Mouse (Mus musculus): Measurements from ENCODE around the gene Egflam. TPM values are rescaled to one million over a fixed set of nuclear protein-coding genes. Genes with fewer than 3 reads are reported as not detected.

Egflam gene
- polyA plus RNA-seq, 1 experiment from 2014 or later, result 8.8 TPM

DNA sequence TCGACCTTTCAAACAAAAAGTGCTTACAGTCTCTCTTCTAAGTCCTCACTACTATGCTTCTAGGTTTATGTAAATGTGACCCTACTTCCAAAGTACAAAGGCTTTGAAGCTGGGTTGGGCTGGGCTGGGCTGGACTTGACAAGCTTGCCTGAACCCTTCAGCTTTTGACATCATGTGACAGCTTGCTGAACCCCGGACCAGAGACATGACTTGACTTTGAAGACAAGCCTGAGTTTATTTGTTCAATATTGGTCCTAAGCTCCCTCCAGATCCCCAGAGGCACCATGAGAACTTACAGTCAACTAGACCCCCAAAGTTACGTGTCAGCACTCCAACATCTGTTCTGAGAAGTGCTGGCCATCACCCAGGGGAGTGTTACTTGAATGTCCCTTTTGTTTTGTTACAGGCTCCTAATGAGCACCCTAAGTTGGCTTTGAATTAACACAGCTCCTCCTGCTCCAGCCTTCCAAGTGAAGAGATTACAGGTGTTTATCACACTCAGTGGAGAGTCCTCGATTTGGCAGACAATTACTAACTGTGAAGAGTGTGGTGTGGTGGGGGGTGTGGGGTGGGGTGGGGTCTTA, 109.3 kb downstream of the Egflam start:
- Histone ChIP-seq H3K9me3 (no peaks in the 10 kb centered on the region), H3K4me2 (no peak overlapping the region), H3K27me3 (no peaks in the 10 kb centered on the region), H3K27ac (no peak overlapping the region), H3K4me3 (replicated peaks) (no peak overlapping the region), H3K4me1 (no peaks in the 10 kb centered on the region), H3K36me3 (replicated peaks) (no peaks in the 10 kb centered on the region), H3K9ac (no peak overlapping the region)
- no peak for ATAC-seq (ENCODE audit: low FRiP score)
- WGBS, result 63% methylated on average over 4 of the region's 4 CpGs

- Histone ChIP-seq H3K9me3 (no peaks in the 10 kb centered on the region), H3K36me3 (replicated peaks) (no peaks in the 10 kb centered on the region), H3K27me3 (no peaks in the 10 kb centered on the region), H3K4me1 (no peaks in the 10 kb centered on the region), H3K4me2 (no peak overlapping the region), H3K9ac (no peak overlapping the region), H3K4me3 (replicated peaks) (no peak overlapping the region), H3K27ac (no peak overlapping the region)
- ATAC-seq (ENCODE audit: low FRiP score), result no peak
- 82% methylated on average over 3 of the region's 3 CpGs for WGBS
Measured at GRCm38 (mm10) chr15:7287911-7288310, 110.3 kb downstream of the Egflam start.

- no peak overlapping the region for H3K9ac ChIP-seq
- WGBS, result 69% methylated on average over 6 of the region's 6 CpGs
- no peaks in the 10 kb centered on the region for H3K4me1 ChIP-seq
- H3K9me3 ChIP-seq, result no peaks in the 10 kb centered on the region
- no peak overlapping the region for H3K4me3 ChIP-seq (replicated peaks)
- no peak overlapping the region for H3K27ac ChIP-seq
- H3K36me3 ChIP-seq (replicated peaks), result no peaks in the 10 kb centered on the region
- no peak overlapping the region for H3K4me2 ChIP-seq
- ATAC-seq (ENCODE audit: low FRiP score), result no peak
- H3K27me3 ChIP-seq, result no peaks in the 10 kb centered on the region
Measured at GRCm38 (mm10) chr15:7281579-7281978, 116.6 kb downstream of the Egflam start.

DNA sequence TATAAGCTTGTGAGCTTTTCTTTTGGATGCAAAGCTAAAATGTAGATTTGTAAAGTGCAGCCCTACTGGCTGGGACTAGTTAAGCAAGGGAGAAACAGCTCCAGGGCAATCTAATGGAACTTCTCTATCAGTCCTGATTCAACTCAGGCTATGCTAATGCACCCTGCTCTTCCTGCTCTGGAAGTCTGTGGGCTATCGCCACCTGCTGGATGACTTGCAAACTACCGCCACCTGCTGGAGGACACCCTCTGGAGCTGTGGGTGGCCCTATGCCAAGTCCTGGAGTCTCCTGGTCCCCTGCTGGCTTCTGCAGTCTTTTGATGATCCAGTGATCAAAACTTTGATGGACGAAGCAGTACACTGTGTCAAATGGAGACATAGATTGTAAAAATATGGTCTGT, 134.4 kb downstream of the Egflam start:
- peak; percentile 68; the same call in 1 of the 2 replicates for ATAC-seq (ENCODE audit: low FRiP score)
- Histone ChIP-seq H3K27ac (no peak overlapping the region), H3K27me3 (no peaks in the 10 kb centered on the region), H3K4me3 (replicated peaks) (no peak overlapping the region), H3K9me3 (no peaks in the 10 kb centered on the region), H3K9ac (no peak overlapping the region), H3K36me3 (replicated peaks) (no peaks in the 10 kb centered on the region), H3K4me2 (no peak overlapping the region), H3K4me1 (no peaks in the 10 kb centered on the region)
- WGBS, result 16% methylated on average over 3 of the region's 3 CpGs

GRCm38 (mm10) chr15:7263339-7263738, 134.9 kb downstream of the Egflam start:
- Histone ChIP-seq H3K27me3 (no peaks in the 10 kb centered on the region), H3K36me3 (replicated peaks) (no peaks in the 10 kb centered on the region), H3K4me1 (no peaks in the 10 kb centered on the region), H3K27ac (no peak overlapping the region), H3K4me2 (no peak overlapping the region), H3K9ac (no peak overlapping the region), H3K4me3 (replicated peaks) (no peak overlapping the region), H3K9me3 (no peaks in the 10 kb centered on the region)
- 93% methylated on average over 9 of the region's 9 CpGs for WGBS
- ATAC-seq (ENCODE audit: low FRiP score), result no peak

DNA sequence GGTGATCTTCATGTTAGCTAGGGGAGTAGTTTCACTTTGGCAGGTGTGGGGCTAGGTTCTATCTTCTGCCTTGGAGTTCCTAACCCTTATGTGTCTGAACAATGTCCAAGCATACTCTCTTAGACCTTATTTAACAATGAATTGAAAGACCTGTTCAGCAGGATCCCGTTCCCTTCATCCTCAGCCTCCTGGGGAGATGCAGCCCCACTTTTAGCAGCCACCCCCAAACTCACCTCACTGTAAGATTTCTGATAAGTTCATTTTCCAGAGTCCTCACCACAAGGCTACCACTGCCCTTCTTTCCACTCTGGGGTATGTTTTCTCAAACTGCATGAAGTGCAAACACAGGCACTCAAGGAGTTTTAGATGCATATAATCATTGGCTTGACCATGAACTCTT, 136.8 kb downstream of the Egflam start:
- H3K4me3 ChIP-seq (replicated peaks), result no peak overlapping the region
- H3K36me3 ChIP-seq (replicated peaks), result no peaks in the 10 kb centered on the region
- ATAC-seq (ENCODE audit: low FRiP score), result no peak
- no peak overlapping the region for H3K27ac ChIP-seq
- no peaks in the 10 kb centered on the region for H3K4me1 ChIP-seq
- WGBS, result 90% methylated on average over 1 of the region's 1 CpGs
- H3K4me2 ChIP-seq, result no peak overlapping the region
- H3K27me3 ChIP-seq, result no peaks in the 10 kb centered on the region
- H3K9ac ChIP-seq, result no peak overlapping the region
- H3K9me3 ChIP-seq, result no peaks in the 10 kb centered on the region

DNA sequence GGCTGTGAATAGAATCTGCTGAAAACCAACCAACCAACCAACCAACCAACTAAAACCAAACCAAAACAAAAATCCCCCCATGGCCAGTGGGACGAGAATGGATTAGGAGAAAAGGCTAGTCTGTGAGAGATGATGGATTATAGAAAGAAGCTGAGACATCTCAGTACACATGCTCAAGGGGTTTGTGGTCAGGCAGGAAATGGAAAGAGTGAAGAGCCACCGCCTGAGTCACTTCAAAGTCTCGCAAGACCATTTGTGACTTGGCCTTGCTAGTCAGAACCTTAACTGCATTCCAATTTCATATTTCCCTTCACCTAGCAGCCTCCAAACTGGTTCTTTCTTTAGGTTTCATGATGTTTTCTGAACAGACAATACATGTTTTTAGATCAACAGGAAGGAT, 141.6 kb downstream of the Egflam start:
- H3K27me3 ChIP-seq, result no peaks in the 10 kb centered on the region

DNA sequence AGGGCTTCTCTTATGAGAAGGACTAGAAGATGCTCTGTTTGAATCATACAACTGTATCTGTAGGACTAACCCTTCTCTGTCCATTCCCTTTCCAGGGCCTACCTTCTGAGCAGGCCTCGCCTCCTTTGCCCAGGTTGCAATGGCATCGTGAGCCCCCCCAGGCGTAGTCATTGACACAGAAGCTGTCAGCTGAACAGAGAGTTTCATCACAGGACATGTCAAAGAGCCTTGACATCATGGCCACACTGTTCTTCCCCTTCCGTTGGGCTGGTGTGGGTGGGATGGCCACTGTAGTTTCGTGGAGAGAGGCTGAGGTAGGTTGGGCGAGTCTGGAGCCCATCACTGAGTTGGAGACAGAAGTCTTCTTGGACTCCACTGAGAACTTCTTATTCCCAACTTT, 144.9 kb downstream of the Egflam start:
- Histone ChIP-seq H3K4me2 (no peak overlapping the region), H3K27me3 (no peaks in the 10 kb centered on the region), H3K27ac (no peak overlapping the region), H3K36me3 (replicated peaks) (no peaks in the 10 kb centered on the region), H3K9ac (no peak overlapping the region), H3K4me3 (replicated peaks) (no peak overlapping the region), H3K9me3 (0 out of 2 replicates have a peak, but pooled peaks cover 5% of the 10 kb centered on the region), H3K4me1 (no peaks in the 10 kb centered on the region)
- no peak for ATAC-seq (ENCODE audit: low FRiP score)
- WGBS, result 92% methylated on average over 6 of the region's 6 CpGs

More for the DNA sequence above, 141.6 kb downstream of the Egflam start:
- Histone ChIP-seq H3K27ac (no peak overlapping the region), H3K9ac (no peak overlapping the region), H3K4me2 (no peak overlapping the region), H3K4me1 (no peaks in the 10 kb centered on the region), H3K9me3 (no peaks in the 10 kb centered on the region), H3K36me3 (replicated peaks) (no peaks in the 10 kb centered on the region), H3K4me3 (replicated peaks) (no peak overlapping the region)
- no peak for ATAC-seq (ENCODE audit: low FRiP score)
- WGBS, result 91% methylated on average over 3 of the region's 3 CpGs

- Histone ChIP-seq H3K27me3 (no peaks in the 10 kb centered on the region), H3K36me3 (replicated peaks) (no peaks in the 10 kb centered on the region), H3K4me3 (replicated peaks) (no peak overlapping the region), H3K4me1 (no peaks in the 10 kb centered on the region), H3K4me2 (no peak overlapping the region), H3K9me3 (0 out of 2 replicates have a peak, but pooled peaks cover 5% of the 10 kb centered on the region), H3K9ac (no peak overlapping the region), H3K27ac (no peak overlapping the region)
- 80% methylated on average over 12 of the region's 12 CpGs for WGBS
- no peak for ATAC-seq (ENCODE audit: low FRiP score)
Measured at GRCm38 (mm10) chr15:7252106-7252636, 146.0 kb downstream of the Egflam start.

DNA sequence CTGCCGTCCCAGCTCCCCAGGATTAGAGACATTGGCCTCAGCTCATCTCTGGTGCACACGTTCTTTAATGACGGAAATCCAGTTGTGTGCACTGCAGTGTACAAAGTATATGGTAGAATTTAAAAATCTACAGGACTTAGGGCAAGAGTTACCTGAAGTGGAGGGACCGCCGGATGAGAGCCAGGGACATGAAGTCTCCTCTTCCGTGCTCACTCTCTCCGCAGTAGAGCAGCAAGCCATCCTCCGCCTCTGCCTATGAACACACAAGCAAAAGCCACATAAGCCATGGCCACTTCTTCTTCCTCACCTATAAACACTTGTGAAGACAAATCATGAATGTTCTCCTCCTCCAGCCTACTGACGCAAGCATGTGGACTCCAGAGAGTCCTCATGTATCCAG, 147.2 kb downstream of the Egflam start:
- no peaks in the 10 kb centered on the region for H3K36me3 ChIP-seq (replicated peaks)
- H3K9me3 ChIP-seq, result 0 out of 2 replicates have a peak, but pooled peaks cover 5% of the 10 kb centered on the region

DNA sequence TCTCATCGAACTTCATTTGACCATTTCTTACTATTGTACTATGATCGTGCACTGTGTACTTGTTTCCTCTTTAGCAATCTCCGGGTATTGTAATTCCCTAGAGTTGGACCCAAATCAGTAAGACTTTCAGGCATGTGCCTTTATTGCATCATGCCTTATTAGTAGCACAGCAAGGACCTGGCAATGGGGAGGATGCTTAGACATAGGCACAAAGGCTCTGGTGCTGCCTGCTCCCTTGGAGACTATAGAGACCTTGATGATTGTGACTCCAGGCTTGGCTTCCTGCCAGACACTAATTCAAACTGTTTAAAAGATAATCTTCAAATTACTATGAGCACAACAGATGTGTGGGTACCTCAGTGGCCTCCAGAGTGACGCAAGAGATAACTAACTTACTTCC, 149.0 kb downstream of the Egflam start:
- no peak overlapping the region for H3K9ac ChIP-seq
- 80% methylated on average over 4 of the region's 4 CpGs for WGBS
- no peak for ATAC-seq (ENCODE audit: low FRiP score)
- H3K4me3 ChIP-seq (replicated peaks), result no peak overlapping the region
- H3K4me2 ChIP-seq, result no peak overlapping the region
- 0 out of 2 replicates have a peak, but pooled peaks cover 5% of the 10 kb centered on the region for H3K9me3 ChIP-seq
- no peaks in the 10 kb centered on the region for H3K4me1 ChIP-seq
- H3K27ac ChIP-seq, result no peak overlapping the region
- H3K27me3 ChIP-seq, result no peaks in the 10 kb centered on the region
- no peaks in the 10 kb centered on the region for H3K36me3 ChIP-seq (replicated peaks)

More for the DNA sequence above, 147.2 kb downstream of the Egflam start:
- no peaks in the 10 kb centered on the region for H3K4me1 ChIP-seq
- H3K27me3 ChIP-seq, result no peaks in the 10 kb centered on the region
- H3K27ac ChIP-seq, result no peak overlapping the region
- no peak overlapping the region for H3K4me2 ChIP-seq
- 97% methylated on average over 9 of the region's 9 CpGs for WGBS
- ATAC-seq (ENCODE audit: low FRiP score), result no peak
- no peak overlapping the region for H3K4me3 ChIP-seq (replicated peaks)
- H3K9ac ChIP-seq, result no peak overlapping the region

GRCm38 (mm10) chr15:7247321-7247720, 150.9 kb downstream of the Egflam start:
- Histone ChIP-seq H3K36me3 (replicated peaks) (no peaks in the 10 kb centered on the region), H3K27ac (no peak overlapping the region), H3K4me1 (no peaks in the 10 kb centered on the region), H3K4me3 (replicated peaks) (no peak overlapping the region), H3K9me3 (0 out of 2 replicates have a peak, but pooled peaks cover 5% of the 10 kb centered on the region), H3K9ac (no peak overlapping the region), H3K4me2 (no peak overlapping the region), H3K27me3 (no peaks in the 10 kb centered on the region)
- no peak for ATAC-seq (ENCODE audit: low FRiP score)
- 90% methylated on average over 8 of the region's 8 CpGs for WGBS

GRCm38 (mm10) chr15:7242161-7242850, 155.9 kb downstream of the Egflam start:
- no peaks in the 10 kb centered on the region for H3K4me1 ChIP-seq
- no peaks in the 10 kb centered on the region for H3K9me3 ChIP-seq
- no peak overlapping the region for H3K9ac ChIP-seq
- no peak for ATAC-seq (ENCODE audit: low FRiP score)
- no peaks in the 10 kb centered on the region for H3K36me3 ChIP-seq (replicated peaks)
- H3K4me2 ChIP-seq, result no peak overlapping the region
- H3K4me3 ChIP-seq (replicated peaks), result no peak overlapping the region
- H3K27ac ChIP-seq, result no peak overlapping the region
- 83% methylated on average over 15 of the region's 15 CpGs for WGBS
- H3K27me3 ChIP-seq, result no peaks in the 10 kb centered on the region
